Mouse (Mus musculus) G1E (cell line): ENCODE results near the gene 1700020D05Rik. TPM values are rescaled to one million over a fixed set of nuclear protein-coding genes. Genes with fewer than 3 reads are reported as not detected.

Experiments
- ATAC-seq: 2 replicates; pipeline ENCODE4 v1.8.0; 2016; ENCODE audit warnings: mild to moderate bottlenecking; ENCODE audit not compliant: insufficient number of reproducible peaks, poor library complexity, low FRiP score, severe bottlenecking; ENCODE audit errors: extremely low read depth
- DNase-seq: peaks from one replicate; pipeline ENCODE4 v3.0.0; 2012; ENCODE audit warnings: low spot score
- H3K27me3 ChIP-seq: 2 replicates; pipeline ENCODE4 v1.6.1; 2012; ENCODE audit warnings: mild to moderate bottlenecking, low read length, inconsistent platforms; ENCODE audit not compliant: insufficient read depth
- H3K36me3 ChIP-seq: replicated peaks from 2 replicates; pipeline ENCODE3; 2012; ENCODE audit warnings: mild to moderate bottlenecking, inconsistent platforms
- H3K4me1 ChIP-seq: 2 replicates; pipeline ENCODE4 v1.6.1; 2012; ENCODE audit warnings: low read depth, low read length, inconsistent platforms, mixed read lengths; ENCODE audit not compliant: insufficient read depth
- H3K4me3 ChIP-seq: 2 replicates; pipeline ENCODE4 v1.5.1; 2012; ENCODE audit warnings: low read depth, mild to moderate bottlenecking, inconsistent platforms, low read length, moderate library complexity, mixed read lengths
- H3K9me3 ChIP-seq: replicated peaks from 2 replicates; pipeline ENCODE4 v1.6.1; 2012; ENCODE audit warnings: inconsistent platforms
- CTCF ChIP-seq: IDR thresholded peaks from 2 replicates; pipeline ENCODE4 v1.5.1; 2012; ENCODE audit warnings: low read depth, low read length, inconsistent platforms, mixed read lengths
- GATA1 ChIP-seq: IDR thresholded peaks from 2 replicates; pipeline ENCODE4 v1.6.1; 2012; ENCODE audit warnings: borderline replicate concordance, low read length, inconsistent platforms, mixed read lengths
- GATA2 ChIP-seq: IDR thresholded peaks from 2 replicates; pipeline ENCODE4 v1.6.1; 2012; ENCODE audit warnings: low read depth, low read length, inconsistent platforms, borderline replicate concordance
- POLR2AphosphoS5 ChIP-seq: IDR thresholded peaks from 2 replicates; pipeline ENCODE4 v1.6.1; 2012; ENCODE audit warnings: low read depth, low read length, inconsistent platforms; ENCODE audit not compliant: insufficient replicate concordance
- TAL1 ChIP-seq: conservative IDR thresholded peaks from 2 replicates; pipeline ENCODE4 v1.6.1; 2012; ENCODE audit warnings: low read depth, low read length, inconsistent platforms, mixed read lengths
- polyA plus RNA-seq: library from polyadenylated mRNA; stranded (reverse); fragments of >175 nt; gene quantifications from 2 replicates; pipeline ENCODE4 v1.2.3, GENCODE M21; 2012
- total RNA-seq, 2 experiments: library from RNA; stranded (forward) in 1 of 2; stranded (reverse) in 1 of 2; fragments of 200-1000 nt in 1 of 2; fragments of >200 nt in 1 of 2; fragmentation: Nextera tagmentation in 1 of 2; gene quantifications; 2 replicates each; pipeline ENCODE4 v1.2.3; 2014 to 2017

The 1700020D05Rik gene
- total and polyA plus RNA-seq, 3 experiments: 0.36 to 4.0 (median 2.1) TPM

GRCm38 (mm10) chr19:5488878-5489571 lies 14.6 kb downstream of the 1700020D05Rik start:
- DNase-seq: peak; percentile 87
- ATAC-seq: peak; percentile 79
- H3K9me3 ChIP-seq: no peaks in the 10 kb centered on the region
- peak overlapping the region; percentile 77 for H3K4me3 ChIP-seq
- peaks cover 52% of the 10 kb centered on the region for H3K36me3 ChIP-seq
- H3K27me3 ChIP-seq: no peaks in the 10 kb centered on the region
- TF ChIP-seq POLR2AphosphoS5: no peak
- TF ChIP-seq GATA1: no peak
- TF ChIP-seq CTCF: no peak
- no peak for TF ChIP-seq GATA2
- no peak for TF ChIP-seq TAL1
- H3K4me1 ChIP-seq: peaks cover 55% of the 10 kb centered on the region

- Histone ChIP-seq H3K4me1 (peaks cover 59% of the 10 kb centered on the region), H3K4me3 (peak within 1 kb of the TSS; percentile 77), H3K27me3 (no peaks in the 10 kb centered on the region), H3K9me3 (no peaks in the 10 kb centered on the region), H3K36me3 (peaks cover 53% of the 10 kb centered on the region)
- DNase-seq (peak; percentile 89), ATAC-seq (peak; percentile 45)
- TF ChIP-seq POLR2AphosphoS5 (no peak), CTCF (peak; percentile 72)
Observed at GRCm38 (mm10) chr19:5487768-5488550, 15.6 kb downstream of the 1700020D05Rik start, which contains the start of gene Mus81. TSS of gene Mus81 (minus strand) at chr19:5488402.

DNA sequence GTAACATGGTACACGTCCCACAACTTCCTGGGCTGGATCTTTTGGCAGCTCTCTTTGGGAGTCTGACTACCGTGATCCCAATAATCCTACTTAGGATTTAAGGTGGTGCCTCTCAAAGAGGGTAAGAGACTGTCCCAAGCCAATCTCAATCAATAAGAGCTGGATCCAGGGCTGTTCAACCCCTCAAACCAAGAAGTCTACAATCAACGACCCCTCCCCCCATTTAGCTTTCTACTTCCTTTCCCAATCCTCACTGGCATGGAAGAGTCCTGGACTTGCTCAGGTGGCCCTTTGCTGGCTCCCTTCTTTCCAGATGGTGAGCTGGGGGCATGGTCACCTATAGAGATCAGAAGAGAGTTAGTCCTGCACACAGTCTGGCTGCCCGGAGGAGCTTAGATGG lies 16.8 kb downstream of the 1700020D05Rik start:
- no peak for DNase-seq
- H3K9me3 ChIP-seq: no peaks in the 10 kb centered on the region
- no peak overlapping the region for H3K4me3 ChIP-seq
- no peak for ATAC-seq
- peaks cover 48% of the 10 kb centered on the region for H3K4me1 ChIP-seq
- TF ChIP-seq POLR2AphosphoS5 (no peak), GATA1 (no peak), CTCF (no peak), TAL1 (no peak), GATA2 (no peak)
- H3K27me3 ChIP-seq: no peaks in the 10 kb centered on the region
- H3K36me3 ChIP-seq: peaks cover 56% of the 10 kb centered on the region

DNA sequence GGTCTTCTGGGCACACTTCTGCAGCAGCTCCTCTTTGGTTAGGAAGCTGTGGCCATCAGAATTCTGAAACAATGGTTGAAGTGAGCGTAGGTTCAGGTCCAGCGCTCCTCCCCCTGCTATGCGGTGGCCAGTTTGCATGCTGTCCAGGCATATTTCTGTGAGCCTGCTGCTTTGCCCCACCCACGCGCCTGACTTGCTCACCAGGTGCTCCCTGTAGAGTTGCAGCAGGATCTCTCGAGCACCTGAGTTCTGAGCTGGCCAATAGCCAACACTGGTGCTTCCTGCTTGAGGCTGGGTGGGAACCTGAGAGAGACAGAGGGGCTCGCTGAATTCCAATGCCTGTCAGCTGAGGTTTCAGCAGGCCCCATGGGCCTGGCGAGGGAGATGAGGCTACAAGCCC lies 17.3 kb downstream of the 1700020D05Rik start:
- no peak for ATAC-seq
- TF ChIP-seq TAL1 (no peak), CTCF (no peak), GATA2 (no peak), POLR2AphosphoS5 (no peak), GATA1 (no peak)
- H3K36me3 ChIP-seq: peaks cover 59% of the 10 kb centered on the region
- H3K9me3 ChIP-seq: no peaks in the 10 kb centered on the region
- H3K4me3 ChIP-seq: no peak overlapping the region
- no peaks in the 10 kb centered on the region for H3K27me3 ChIP-seq
- H3K4me1 ChIP-seq: peaks cover 48% of the 10 kb centered on the region
- DNase-seq: no peak

DNA sequence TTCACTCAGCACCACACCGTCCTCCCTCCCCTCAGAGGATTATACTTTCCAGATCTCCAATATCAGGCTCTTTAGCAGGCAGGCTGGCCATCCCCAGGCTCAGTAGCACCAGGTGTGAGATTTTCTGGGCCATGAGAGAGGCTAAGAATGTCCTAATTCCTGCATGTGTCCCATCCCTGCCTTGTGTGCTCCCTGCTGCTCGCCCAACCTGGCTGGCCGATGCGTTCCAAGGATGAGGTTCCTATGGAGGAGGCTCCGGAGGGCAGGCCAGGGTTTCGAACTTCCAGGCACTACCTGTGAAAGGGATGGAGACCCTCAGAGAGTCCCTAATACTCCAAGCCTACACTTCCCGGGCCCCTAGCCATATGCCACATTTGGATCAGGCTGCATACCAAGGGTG lies 17.8 kb downstream of the 1700020D05Rik start:
- Histone ChIP-seq H3K4me1 (peaks cover 48% of the 10 kb centered on the region), H3K4me3 (no peak overlapping the region), H3K9me3 (no peaks in the 10 kb centered on the region), H3K36me3 (peaks cover 59% of the 10 kb centered on the region), H3K27me3 (no peaks in the 10 kb centered on the region)
- ATAC-seq: no peak
- TF ChIP-seq GATA2 (no peak), TAL1 (no peak), CTCF (no peak), GATA1 (no peak), POLR2AphosphoS5 (no peak)
- no peak for DNase-seq

GRCm38 (mm10) chr19:5485371-5485770 lies 18.2 kb downstream of the 1700020D05Rik start:
- no peak for DNase-seq
- TF ChIP-seq GATA2 (no peak), POLR2AphosphoS5 (no peak)
- H3K9me3 ChIP-seq: no peaks in the 10 kb centered on the region
- ATAC-seq: no peak
- H3K4me3 ChIP-seq: no peak overlapping the region
- H3K27me3 ChIP-seq: no peaks in the 10 kb centered on the region
- H3K4me1 ChIP-seq: peaks cover 48% of the 10 kb centered on the region
- peaks cover 59% of the 10 kb centered on the region for H3K36me3 ChIP-seq
